Mouse (Mus musculus): ENCODE measurements around the gene Hic1.

- TF ChIP-seq CTCF (IDR thresholded peaks at IDR 0.05) (no peak), EP300 (IDR thresholded peaks at IDR 0.05) (no peak)
These were observed 38.0 kb downstream of the Hic1 start for GRCm38 (mm10) chr11:75131300-75131699.
